Mouse (Mus musculus): ENCODE measurements at regions not wholly inside any gene's neighbourhood (a gene's known extent, or its start where the extent isn't known, plus 50 kb on each side); places are given as distances from the start of the nearest gene placed in this dataset.

- in situ Hi-C loops (cut with MboI, MseI), result loop anchor here in 1 of 2 experiments (10.0 kb wide), 1 partner anchor 1805 kb away; no protein-coding TSS in a partner anchor
Measured at GRCm38 (mm10) chr16:70920047-70920446, 606.3 kb downstream of the Gbe1 start.

- in situ Hi-C loops (cut with MboI, MseI), result loop anchor here in 1 of 2 experiments (10.0 kb wide), 1 partner anchor 1815 kb away; no protein-coding TSS in a partner anchor
Measured at GRCm38 (mm10) chr16:70929651-70930050, 615.9 kb downstream of the Gbe1 start.

DNA sequence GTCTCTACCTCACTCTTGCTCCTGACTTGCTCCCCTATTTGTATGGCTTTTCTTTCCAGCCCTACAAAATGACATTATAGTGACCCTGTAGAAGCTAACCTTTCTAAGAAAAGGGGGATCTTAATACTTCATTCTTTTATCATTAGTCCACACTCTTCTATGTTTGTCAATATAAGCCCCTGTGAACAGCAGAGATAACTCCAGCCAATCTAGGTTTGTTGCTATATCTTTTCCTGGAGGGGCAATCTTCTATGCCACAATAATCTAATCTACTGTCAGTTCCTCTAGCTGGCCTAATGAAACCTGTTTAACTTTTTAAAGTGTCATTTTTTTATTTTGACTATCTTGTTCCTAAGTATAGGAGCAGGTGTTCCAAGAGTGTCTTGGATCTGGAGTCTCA, 622.2 kb downstream of the Gbe1 start:
- in situ Hi-C loops (cut with MboI, MseI), result no loop called here

DNA sequence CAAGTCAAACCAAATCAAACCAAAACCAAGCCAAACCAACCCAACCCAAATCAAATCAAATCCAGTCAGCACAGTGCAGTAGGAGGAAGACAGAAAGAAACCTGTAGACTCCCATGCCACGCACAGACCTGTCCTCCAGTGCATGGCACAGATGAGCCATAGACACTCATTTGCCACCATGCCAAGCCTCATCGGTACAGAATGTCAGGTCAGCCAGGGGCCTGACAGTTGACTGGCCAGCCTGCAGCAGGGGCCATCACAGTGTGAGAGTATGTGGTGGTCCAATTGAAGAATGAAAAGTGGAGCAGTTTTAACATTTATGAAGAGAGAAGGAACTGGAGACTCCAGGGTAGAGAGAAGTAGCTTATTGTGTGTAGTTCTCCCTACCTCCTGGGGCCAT, 639.2 kb downstream of the Gbe1 start:
- in situ Hi-C loops (cut with MboI, MseI), result no loop called here
